Mouse (Mus musculus): ENCODE measurements around the gene Gosr2. TPM values are rescaled to one million over a fixed set of nuclear protein-coding genes. Genes with fewer than 3 reads are reported as not detected.

The Gosr2 gene
- total and polyA plus RNA-seq, 3 experiments = 93.7 to 108 (median 107) TPM

- DNase-seq (ENCODE audit: extremely low read depth) = peak; percentile 71
- TF ChIP-seq E2F4 (IDR thresholded peaks at IDR 0.05; ENCODE audit: insufficient replicate concordance, low read depth, low read length) (no peak), KAT2A (IDR thresholded peaks at IDR 0.05; ENCODE audit: insufficient replicate concordance, low read length) (no peak), SIN3A (IDR thresholded peaks at IDR 0.05; ENCODE audit: low read length) (peak; percentile 56; the same call in 1 of the 2 replicates), MXI1 (IDR thresholded peaks at IDR 0.05; ENCODE audit: low read depth, low read length) (peak; percentile 23; the same call in 1 of the 2 replicates), POLR2A (IDR thresholded peaks at IDR 0.05; ENCODE audit: low read depth, low read length) (no peak), ETS1 (conservative IDR thresholded peaks at IDR 0.05; ENCODE audit: low read depth, low read length) (no peak), MAX (IDR thresholded peaks at IDR 0.05; ENCODE audit: low read length) (0 out of 2 replicates have a peak, but pooled peaks have one; percentile 45), SMC3 (IDR thresholded peaks at IDR 0.05; ENCODE audit: low read depth, low read length) (peak; percentile 96), EP300 (IDR thresholded peaks at IDR 0.05; ENCODE audit: low read length) (0 out of 2 replicates have a peak, but pooled peaks have one; percentile 16), RAD21 (IDR thresholded peaks at IDR 0.05; ENCODE audit: low read depth, low read length) (peak; percentile 99), ELF1 (IDR thresholded peaks at IDR 0.05; ENCODE audit: low read depth, low read length) (no peak), MEF2A (IDR thresholded peaks at IDR 0.05; ENCODE audit: borderline replicate concordance, low read depth, low read length) (no peak), GABPA (IDR thresholded peaks at IDR 0.05; ENCODE audit: insufficient replicate concordance, low read depth, low read length) (no peak), TBP (conservative IDR thresholded peaks at IDR 0.05; ENCODE audit: low read depth, low read length) (no peak), ZKSCAN1 (IDR thresholded peaks at IDR 0.05; ENCODE audit: borderline replicate concordance, low read depth, low read length) (no peak), USF1 (IDR thresholded peaks at IDR 0.05; ENCODE audit: low read depth, low read length) (no peak), BHLHE40 (IDR thresholded peaks at IDR 0.05; ENCODE audit: low read depth, low read length) (peak; percentile 5; the same call in 1 of the 2 replicates), UBTF (IDR thresholded peaks at IDR 0.05; ENCODE audit: low read depth, low read length) (no peak), MAFK (IDR thresholded peaks at IDR 0.05; ENCODE audit: insufficient replicate concordance, low read length) (peak; percentile 13; the same call in 1 of the 2 replicates), MAZ (IDR thresholded peaks at IDR 0.05; ENCODE audit: low read depth, low read length) (0 out of 2 replicates have a peak, but pooled peaks have one; percentile 39), PAX5 (IDR thresholded peaks at IDR 0.05; ENCODE audit: low read length) (no peak), ZMIZ1 (IDR thresholded peaks at IDR 0.05; ENCODE audit: low read depth, low read length) (no peak), RCOR1 (conservative IDR thresholded peaks at IDR 0.05; ENCODE audit: low read depth, low read length) (no peak), USF2 (conservative IDR thresholded peaks at IDR 0.05; ENCODE audit: low read depth, low read length) (no peak), JUND (conservative IDR thresholded peaks at IDR 0.05; ENCODE audit: low read depth, low read length) (peak; percentile 69), CTCF (conservative IDR thresholded peaks at IDR 0.05 in 1 of 2, IDR thresholded peaks at IDR 0.05 in 1 of 2; ENCODE audit: low read depth in 2 of 2, low read length in 2 of 2) (peak; percentile 96 to 98), POLR2AphosphoS2 (IDR thresholded peaks at IDR 0.05; ENCODE audit: low read depth, low read length) (no peak), IRF4 (IDR thresholded peaks at IDR 0.05; ENCODE audit: low read depth, low read length) (peak; percentile 53; the same call in 1 of the 2 replicates), HCFC1 (IDR thresholded peaks at IDR 0.05; ENCODE audit: low read depth, low read length) (no peak), CHD2 (IDR thresholded peaks at IDR 0.05; ENCODE audit: low read length) (no peak), TCF12 (IDR thresholded peaks at IDR 0.05; ENCODE audit: low read depth, low read length) (no peak), CHD1 (IDR thresholded peaks at IDR 0.05; ENCODE audit: low read depth, low read length) (no peak), NRF1 (IDR thresholded peaks at IDR 0.05; ENCODE audit: low read depth, low read length) (no peak), ZC3H11A (IDR thresholded peaks at IDR 0.05; ENCODE audit: low read depth, low read length) (peak; percentile 78), ZNF384 (IDR thresholded peaks at IDR 0.05; ENCODE audit: low read depth, low read length) (peak; percentile 88), MYC (IDR thresholded peaks at IDR 0.05; ENCODE audit: low read depth, low read length) (peak; percentile 70; the same call in 1 of the 2 replicates), JUN (IDR thresholded peaks at IDR 0.05; ENCODE audit: insufficient read depth, low read depth, low read length) (no peak), NELFE (IDR thresholded peaks at IDR 0.05; ENCODE audit: low read depth, low read length) (peak; percentile 71)
- Histone ChIP-seq H3K4me1 (ENCODE audit: control insufficient read depth in 1 of 2, insufficient read depth in 2 of 2) (no peaks in the 10 kb centered on the region), H3K79me2 (replicated peaks; ENCODE audit: control insufficient read depth, extremely low read depth, insufficient read depth, poor library complexity, severe bottlenecking) (no peaks in the 10 kb centered on the region), H3K4me3 (replicated peaks in 1 of 3; ENCODE audit: low read depth in 2 of 3, low read length in 2 of 3, poor library complexity in 1 of 3) (no peak overlapping the region), H3K9me3 (replicated peaks; ENCODE audit: low read length) (peaks cover 3% of the 10 kb centered on the region), H3K4me2 (ENCODE audit: insufficient read depth, low read depth, poor library complexity, severe bottlenecking) (0 out of 2 replicates have a peak overlapping the region, but pooled peaks have one; percentile 41), H3K27ac (ENCODE audit: insufficient read depth, low read depth) (no peak overlapping the region), H3K27me3 (replicated peaks) (peaks cover 92% of the 10 kb centered on the region), H3K9ac (ENCODE audit: insufficient read depth, low read depth) (no peak overlapping the region), H3K36me3 (replicated peaks in 1 of 2; ENCODE audit: control insufficient read depth in 1 of 2, insufficient read depth in 1 of 2, low read length in 1 of 2) (no peaks in the 10 kb centered on the region)
- in situ Hi-C loops (cut with MboI; ENCODE audit: low pct_ligation_motif_present, low pct_unique_long_range_greater_than_20kb, low sequenced_read_pairs) = no loop called here
- dilution Hi-C loops (cut with MboI; ENCODE audit: extremely low pct_ligation_motif_present, extremely low pct_unique_long_range_greater_than_20kb, low sequenced_read_pairs) = no loop called here
Measured at GRCm38 (mm10) chr11:103639407-103639946, 58.2 kb downstream of the Gosr2 start.

Measured in CH12.LX (cell line).